Mouse (Mus musculus) frontal cortex, postnatal 36 days (tissue): Measurements from ENCODE around the gene Gm11037.

Source experiments
- DNase-seq, 2 experiments: peaks; one replicate each; pipeline ENCODE4 v3.0.0; 2022; ENCODE audit warnings: low spot score in 2 of 2

Gene Gm11037

DNA sequence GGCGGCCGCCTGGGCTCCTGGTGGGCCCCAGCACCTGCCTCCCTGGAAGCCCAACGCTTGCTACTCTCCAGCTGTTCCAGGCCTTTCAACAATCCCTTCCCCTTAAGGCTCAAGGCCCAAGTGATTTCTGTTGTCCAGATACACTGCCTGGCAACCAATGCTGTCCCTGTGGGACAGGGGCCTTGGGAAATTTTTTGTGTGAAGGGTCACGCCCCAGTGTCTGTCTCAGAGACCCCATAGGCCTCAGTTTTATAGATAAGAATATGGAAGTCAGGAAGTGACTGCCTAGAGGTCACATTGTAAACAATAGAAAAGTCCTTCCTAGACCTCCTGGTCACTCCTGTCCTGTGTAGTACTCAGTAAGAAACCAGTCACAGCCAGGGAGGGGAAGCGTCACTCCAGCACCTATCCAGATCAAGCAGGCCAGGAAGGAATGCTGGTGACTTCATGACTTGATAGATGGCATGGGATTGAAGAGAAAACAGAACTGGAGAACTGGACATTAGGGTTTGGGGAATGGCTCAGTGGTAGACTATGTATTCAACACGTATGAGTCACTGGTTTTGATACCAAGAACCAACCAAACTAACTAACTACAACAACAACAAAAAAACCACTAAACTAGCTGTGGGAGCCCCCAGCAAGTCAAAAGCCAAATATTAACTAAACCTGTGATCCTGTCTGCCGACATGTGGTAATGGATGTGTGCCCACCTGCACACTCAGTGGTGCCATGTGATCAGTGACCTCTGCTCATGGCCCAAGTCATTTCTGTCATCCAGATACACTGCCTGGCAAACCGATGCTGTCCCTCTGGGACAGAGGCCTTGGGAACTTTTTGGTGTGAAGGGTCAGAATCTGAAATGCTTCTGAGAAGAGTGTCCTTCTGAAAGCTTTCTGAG is 15.3 kb downstream of the Gm11037 start:
- DNase-seq = no peak

DNA sequence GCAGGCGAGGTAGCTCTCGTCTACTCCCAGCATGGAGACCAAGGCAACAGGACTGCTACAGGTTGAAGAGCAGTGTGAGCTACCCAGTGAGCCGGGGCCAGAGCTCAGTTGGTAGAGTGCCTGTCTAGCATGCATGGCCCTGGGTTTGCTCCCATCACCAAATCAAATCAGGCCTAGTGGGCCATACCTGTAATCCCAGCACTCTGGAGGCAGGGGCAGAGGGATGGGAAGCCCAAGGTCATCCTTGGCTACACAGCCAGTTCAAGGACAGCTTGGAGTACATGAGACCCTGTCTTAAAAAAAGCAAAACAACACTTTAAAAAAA is 15.9 kb downstream of the Gm11037 start:
- DNase-seq = no peak

DNA sequence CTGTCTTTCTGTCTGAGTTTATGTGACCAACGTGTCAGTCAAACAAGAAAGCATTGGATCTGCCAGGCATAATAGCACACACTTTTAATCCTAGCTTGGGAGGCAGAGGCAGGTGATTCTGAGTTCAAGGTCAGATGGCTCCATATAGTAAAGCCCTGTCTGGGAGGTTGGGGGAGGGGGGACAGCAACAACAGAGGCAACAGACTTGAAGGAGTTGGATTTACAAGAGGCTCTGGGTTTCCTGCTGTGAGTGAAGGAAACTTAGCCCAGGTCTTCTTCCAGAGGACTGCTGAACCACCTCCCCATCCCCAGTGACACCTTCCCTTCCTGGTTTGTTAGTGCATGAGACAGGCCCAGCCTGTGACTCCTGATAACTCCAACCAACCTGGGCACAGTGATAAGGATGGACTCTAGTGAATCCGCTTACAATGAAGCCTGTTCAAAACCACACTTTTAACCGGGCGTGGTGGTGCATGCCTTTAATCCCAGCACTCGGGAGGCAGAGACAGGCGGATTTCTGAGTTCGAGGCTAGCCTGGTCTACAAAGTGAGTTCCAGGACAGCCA is 19.0 kb downstream of the Gm11037 start:
- DNase-seq = no peak

DNA sequence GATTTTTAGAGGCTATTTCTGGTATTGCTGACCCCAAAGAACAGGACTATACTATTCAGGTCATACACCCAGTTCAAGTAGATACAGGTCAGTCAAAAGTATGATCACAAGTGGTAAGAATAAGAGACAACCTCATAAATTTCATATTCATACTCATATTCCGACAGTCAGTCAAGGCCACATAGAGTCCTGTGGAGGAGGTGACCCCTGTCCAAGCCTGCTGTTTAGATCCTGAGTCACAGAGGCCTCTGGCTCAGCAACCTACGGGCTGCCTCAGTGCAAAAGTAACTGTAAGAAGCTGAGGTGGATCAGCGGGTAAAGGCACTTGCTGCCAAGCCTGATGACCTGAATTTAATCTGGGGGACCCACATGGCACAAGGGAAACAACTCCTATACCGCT is 20.7 kb downstream of the Gm11037 start:
- no peak for DNase-seq

DNA sequence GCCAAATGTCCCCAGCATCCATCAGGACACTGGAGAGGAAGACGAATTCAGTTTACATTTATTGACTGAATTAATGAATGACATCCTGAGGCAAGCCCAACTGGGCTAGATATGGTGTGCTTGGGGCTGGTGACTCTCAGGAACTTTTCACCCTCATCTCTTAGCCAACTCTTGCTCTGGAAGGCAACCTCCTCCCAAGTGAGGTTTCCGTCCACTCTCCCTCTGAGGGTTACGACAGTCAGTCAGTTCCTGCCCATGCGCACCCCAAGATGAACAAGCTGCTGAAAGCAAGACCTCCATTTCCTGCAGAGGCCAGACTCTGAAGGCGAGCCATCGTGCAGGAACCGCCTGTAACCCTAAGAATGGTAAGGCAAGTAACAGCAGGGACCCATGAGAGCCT is 23.7 kb downstream of the Gm11037 start:
- DNase-seq = no peak

DNA sequence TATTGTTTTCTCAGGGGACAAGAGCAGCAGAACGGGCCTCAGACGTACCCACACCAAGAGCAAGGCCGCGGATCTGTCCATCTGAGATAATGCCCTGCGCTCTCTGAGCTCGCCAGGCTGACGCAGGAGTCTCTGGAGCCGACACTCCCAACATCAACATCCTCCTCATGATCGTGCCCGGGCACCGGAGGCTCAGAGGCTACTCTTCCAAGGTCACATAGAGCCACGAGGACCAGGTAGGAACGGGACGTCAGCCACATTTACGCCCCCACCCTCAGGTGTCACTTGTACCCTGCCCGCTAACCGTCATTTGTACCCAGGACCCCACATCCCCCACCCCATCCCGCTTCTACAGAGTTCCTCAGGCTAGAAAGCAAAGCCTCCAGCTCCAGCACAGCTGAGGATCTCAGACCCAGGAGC is 26.2 kb downstream of the Gm11037 start:
- DNase-seq = peak in 1 of 2 experiments; percentile 26

DNA sequence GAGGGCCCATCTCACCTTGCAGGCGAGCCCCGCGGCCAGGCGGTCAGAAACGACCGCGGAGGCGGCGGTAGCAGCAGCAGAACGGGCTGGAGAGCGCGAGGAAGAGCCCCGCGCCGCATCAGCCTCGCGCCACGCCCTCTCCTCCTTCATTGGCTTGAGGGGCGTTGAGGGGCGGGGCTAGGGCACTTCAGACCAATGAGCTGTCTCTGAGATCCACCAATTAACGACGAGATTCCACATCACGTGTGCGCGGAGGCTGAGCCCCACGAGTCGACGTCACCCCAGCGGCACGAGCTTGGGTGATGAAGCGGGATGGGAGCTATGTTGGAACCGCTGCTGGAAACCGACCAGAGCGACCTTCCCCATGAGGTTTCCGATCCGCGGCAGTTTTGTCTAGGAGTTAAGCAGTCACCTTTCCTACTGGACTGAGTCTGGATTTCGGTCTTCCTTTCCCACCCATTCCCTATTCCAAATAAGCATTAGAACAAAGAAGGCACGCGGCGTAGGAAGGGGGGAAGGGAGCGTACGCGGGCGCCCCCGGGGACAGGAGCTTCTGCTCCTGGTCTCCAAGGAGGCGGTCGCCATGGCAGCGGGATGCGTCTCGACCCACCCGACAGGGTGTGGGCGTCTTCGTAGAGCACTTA is 26.8 kb downstream of the Gm11037 start, which contains the start of gene 1700037H04Rik:
1700037H04Rik (minus strand) TSS at position 144 of the 644 bp plus-strand sequence.
- DNase-seq = peak; percentile 93 to 97

DNA sequence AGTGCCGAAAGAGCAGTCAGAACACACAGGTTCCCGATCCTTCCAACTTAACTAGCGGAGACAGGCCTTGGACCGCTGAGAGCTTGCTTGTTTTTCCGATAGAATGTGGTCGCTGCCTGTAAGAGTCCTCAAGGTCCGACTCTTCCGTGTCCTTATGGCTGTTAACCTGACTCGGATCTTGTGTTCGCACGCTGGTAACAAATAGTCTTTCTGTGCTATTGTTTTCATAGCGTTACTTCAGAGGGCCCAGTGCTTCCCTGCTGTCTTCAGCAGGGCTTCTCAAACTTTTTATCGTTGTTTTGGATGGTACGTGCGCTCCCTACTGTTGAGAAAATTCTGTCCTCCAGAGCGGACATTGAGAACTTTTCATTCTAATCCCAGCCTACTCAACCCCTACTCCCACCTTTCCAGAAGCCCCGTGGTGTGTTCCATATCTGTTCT is 27.4 kb downstream of the Gm11037 start:
- DNase-seq = no peak

DNA sequence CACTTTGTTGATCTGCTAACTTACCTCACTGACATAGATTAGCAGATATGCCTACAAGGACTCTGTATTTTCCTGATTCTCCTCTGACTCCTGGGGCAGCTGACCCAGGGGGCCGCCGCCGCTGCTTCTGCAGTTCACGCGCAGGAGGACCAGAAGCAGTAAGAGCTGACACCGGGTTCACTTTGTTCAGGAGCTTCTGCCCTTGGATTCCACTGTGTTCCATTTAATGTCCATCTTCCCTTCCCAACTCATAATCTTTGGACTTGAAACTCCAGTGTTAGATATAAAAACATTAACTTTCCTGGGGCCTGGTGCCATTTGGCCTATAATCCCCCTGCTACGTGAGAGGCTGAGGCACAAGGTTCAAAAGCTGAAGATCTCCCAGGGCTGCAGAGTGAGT is 30.6 kb downstream of the Gm11037 start:
- no peak for DNase-seq

DNA sequence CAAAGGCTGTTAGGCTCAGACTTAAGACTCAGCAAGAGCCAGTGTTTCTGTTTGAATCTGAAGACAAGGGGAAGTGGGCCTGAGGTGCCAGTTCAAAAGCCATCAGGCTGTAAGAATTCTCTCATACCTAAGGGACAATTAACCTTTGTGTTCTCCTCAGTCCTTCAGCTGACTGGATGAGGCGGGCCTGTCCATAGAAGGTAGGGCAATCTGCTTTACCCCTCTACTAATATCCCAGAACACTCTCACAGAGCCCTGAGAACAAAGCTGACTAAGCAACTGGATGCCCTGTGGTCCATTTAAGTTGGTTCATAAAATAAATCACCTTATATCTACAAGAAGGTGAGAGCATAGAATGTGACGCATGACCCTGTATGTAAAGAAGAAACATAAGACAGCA is 32.9 kb downstream of the Gm11037 start:
- no peak for DNase-seq

DNA sequence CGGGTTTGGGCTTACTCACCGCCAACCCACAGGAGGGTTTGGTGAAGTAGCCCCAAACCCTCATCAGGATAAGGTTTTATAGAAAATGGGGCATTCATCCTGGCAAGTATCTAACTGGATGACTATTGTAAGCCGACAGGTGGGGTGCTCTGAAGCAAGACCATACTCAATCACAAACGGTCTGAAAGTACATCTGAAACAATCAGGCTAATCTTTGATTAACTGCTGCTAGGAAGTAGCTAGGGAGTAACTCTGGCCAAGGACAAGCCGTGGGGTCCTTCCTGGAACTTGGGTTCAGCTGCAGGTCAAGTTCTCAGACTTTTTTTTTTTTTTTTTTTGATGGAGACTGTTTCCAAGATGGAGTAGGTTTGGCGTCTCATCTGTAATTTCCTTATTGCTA is 34.7 kb downstream of the Gm11037 start:
- no peak for DNase-seq

DNA sequence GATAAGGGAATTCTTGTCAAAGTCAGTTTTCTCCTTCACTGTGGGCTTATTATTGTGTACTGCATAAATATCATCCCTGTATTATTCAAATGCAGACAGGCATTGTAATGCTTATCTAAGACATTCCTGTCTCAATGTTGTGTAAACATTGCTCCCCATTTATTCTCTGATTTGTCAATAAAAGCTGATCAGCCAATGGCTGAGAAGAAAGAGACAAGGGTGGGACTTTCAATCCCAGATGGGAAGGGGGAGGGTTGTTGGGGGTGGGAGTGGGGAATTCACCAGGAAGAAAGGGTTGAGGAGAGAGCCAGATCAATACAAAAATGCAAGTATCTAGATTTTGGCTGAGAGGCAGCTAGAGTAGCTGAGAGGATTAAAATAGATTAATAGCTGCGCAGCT is 35.6 kb downstream of the Gm11037 start:
- no peak for DNase-seq

DNA sequence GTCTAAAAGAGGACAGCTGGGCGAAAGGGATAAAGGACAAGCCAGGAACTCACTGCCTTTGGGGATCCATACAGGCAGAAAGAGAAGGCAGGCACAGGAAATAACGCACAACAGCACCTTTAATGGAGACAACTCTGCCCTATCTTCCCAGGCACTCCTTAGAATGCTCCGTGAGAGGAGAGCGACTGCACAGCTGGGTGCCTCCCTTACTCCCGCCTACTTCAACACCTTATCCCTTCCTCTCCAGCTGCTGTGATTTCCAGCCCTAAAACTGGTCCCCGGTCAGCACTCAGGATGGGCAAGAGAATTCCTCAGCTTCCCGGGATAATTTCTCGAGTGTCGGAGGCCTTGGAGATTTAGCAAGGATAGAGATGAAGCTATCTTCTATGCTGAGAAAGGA is 37.6 kb downstream of the Gm11037 start:
- DNase-seq = peak in 1 of 2 experiments; percentile 19

DNA sequence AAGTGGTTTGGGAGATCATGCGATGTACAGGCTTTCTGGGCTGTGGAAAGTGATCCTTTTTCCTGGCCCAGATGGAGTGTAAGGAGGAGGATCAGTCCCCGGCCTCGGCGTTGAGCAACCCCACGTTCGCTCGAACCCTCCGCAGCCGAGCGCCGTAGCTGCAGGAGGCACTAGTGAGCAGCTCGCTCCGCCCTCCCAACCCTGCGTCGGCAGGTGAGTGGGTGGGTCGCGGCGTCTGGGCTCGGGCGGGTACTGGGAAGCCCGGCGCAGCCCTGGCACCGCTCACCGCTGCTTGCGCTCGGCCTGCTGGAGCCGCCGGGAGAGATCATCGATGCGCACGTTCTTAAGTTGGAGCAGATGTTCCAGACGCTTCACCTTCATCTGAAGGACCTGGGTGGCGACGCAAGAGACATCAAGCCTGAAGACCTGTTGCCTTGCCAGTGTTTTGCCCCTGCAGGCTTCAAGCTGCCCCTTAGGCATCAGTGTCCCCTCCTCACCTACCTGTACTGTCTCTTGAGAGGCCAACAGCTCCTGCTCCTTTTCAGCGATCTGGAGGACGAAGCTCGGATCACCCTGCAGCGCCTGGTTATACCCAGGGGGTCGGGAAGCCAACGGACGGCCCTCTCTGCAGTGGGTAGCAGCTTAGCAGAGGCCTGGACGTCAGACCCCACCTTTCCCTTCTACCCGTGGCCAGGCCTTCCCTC is 38.3 kb downstream of the Gm11037 start:
- peak; percentile 75 to 77 for DNase-seq

DNA sequence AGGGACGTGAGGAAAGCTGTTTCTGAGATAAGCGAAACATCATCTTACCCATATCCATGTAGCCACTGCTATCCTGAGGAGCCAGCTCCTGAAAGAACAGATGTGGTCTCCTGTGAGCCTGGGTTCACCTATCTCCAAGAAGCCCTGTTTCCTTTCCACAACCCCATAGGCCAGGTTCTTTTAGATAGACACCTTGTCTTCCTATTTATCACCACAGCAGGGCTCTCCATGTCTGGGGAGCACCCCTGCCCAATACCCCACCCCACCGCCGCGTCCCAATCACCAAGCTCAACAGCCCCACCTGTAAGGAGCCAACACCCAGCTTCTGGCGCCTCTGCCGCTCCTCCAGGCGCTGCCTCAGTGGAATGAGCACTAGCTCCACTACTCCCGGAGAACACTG is 39.0 kb downstream of the Gm11037 start:
- DNase-seq = no peak

DNA sequence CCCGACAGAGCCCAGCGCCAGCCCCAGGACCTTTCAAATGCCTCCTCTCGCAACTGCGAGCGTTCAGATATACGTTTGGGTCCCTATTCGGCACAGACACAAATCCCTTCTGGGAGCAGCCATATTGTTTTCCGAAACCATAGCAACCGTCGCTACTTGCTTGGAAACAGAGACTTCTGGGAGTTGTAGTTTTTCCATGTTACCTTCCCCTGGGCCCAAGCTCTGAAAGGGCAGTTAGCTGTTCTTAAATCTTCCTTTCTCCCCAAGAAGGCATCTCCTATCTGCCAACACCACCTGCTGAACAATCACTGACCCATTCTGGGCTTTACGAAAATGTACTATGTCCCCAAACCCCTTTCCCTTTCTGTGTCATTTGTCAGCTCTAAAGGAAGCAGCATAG is 41.4 kb downstream of the Gm11037 start:
- peak; percentile 58 to 77 for DNase-seq

DNA sequence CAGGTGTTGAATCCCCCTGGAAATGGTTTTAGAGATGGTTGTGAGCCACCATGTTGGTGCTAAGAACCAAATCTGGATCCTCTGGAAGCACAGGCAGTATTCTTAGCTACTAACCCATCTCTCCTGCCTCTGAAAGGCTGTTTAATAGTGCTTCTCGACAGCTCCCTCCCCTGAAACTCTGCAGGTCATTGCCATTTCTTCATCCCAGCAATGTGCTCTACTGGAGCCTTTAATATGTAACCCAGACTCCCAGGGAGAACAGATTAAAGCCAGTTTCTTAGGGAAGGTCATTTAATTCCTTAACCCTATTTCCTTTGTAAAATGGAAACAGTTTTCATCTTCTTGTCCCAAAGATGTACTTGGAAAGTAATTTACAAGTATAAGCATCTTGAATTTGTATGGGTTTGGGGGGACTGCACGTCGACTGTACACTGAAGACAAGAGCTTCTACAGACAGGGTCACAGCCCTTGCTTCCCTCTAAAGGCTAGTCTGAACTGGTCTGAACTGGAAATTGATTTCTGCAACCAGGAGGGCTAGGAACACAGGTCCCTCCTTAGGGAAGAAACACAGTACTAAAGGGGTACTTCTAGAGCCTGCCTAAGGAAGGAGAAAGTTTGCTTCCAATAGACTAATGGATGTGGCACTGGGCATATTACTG is 42.1 kb downstream of the Gm11037 start:
- DNase-seq = no peak

DNA sequence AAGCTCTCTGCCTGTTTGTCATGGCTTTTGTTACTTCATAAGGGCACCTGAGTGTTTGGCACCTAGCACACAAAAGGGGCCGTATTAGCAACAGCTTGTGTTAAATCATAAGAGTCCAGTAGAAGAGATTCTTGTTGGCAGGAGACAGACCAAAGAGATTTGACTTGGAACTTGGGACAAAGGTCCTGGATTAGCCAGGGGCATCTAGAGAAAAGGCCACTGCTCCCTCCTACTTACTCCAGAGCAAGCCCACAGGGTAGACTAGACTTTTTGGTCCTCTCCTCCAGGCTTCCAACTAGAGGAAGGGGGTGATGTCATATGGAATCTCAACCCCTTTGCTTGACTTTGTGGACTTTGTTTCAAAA is 42.6 kb downstream of the Gm11037 start:
- no peak for DNase-seq

DNA sequence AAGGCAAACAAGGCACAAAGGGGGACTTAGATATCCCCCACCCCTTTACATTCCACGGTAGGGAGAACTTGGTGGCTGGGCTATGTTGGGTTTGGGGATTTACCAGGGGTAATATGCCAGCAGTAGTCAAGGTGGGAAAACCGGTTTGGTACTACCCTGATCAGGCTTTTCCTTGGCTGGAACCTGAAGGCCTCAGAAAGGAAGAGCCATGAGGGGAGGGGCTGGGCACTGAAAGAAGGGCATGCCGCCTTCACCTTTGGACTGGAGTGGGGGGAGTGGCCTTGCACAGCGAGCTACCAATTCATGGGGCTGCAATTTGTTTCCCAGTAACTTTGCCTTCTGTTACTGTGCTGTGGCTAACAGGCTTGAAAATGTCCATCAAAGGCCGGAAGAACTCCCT is 43.2 kb downstream of the Gm11037 start:
- no peak for DNase-seq

DNA sequence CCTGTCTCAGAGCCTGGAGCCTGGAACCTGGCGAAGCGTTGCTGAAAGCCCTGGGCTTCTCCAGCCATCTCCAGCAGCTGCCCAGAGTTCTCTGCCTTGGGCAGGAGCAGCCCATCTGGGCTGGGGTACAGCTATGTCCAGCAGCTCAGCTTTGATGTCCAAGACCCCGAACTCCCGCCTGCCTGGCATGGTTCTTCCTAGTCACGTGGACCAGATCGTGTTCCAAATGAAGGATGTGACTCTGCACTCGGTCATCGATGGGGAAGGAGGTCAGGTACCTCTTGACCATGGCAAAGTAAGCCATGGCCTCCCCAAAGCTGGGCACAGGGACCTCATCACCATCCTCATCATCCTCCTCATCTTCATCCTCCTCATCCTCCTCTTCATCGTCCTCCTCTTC is 44.6 kb downstream of the Gm11037 start:
- no peak for DNase-seq

DNA sequence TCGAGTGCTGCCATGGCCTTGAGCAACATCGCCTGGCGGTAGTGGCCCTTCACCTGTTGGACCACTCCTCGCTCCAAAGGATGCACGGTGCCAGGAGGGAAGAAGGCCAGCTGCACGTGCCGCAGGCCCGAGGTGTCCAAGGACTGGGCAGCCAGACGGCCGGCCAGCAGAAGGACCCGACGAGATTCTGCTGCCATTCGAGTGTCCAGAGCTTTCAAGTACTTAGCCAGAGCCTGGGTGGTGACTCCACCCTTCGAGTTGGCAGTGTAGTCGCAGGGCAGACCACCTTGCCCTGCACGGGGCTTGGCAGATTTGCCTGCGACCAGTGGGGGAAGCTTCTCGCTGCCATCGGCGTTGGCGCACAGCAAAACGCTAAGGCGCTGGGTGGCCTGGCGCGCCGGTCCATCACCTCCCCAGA is 45.5 kb downstream of the Gm11037 start:
- DNase-seq = peak in 1 of 2 experiments; percentile 14
